Mouse (Mus musculus): Measurements from ENCODE around the gene Hoxd9. TPM values are rescaled to one million over a fixed set of nuclear protein-coding genes. Genes with fewer than 3 reads are reported as not detected.

The Hoxd9 gene
- polyA plus RNA-seq, 1 experiment = not detected

GRCm38 (mm10) chr2:74706393-74706960, 8.9 kb downstream of the Hoxd9 start:
- TF ChIP-seq GATA1 (IDR thresholded peaks at IDR 0.05; ENCODE audit: low read length) (no peak), TAL1 (IDR thresholded peaks at IDR 0.05; ENCODE audit: low read length) (no peak)
- H3K4me1 ChIP-seq (ENCODE audit: control insufficient read depth) = no peaks in the 10 kb centered on the region
- no peaks in the 10 kb centered on the region for H3K36me3 ChIP-seq (ENCODE audit: control insufficient read depth)
- no peak overlapping the region for H3K4me3 ChIP-seq (replicated peaks)
- peaks cover 100% of the 10 kb centered on the region for H3K27me3 ChIP-seq (ENCODE audit: control insufficient read depth)
- H3K9me3 ChIP-seq (ENCODE audit: control insufficient read depth, low read length) = no peaks in the 10 kb centered on the region; the same call in 1 of the 2 replicates

- no peaks in the 10 kb centered on the region for H3K36me3 ChIP-seq (ENCODE audit: control insufficient read depth)
- H3K4me1 ChIP-seq (ENCODE audit: control insufficient read depth) = no peaks in the 10 kb centered on the region
- H3K9me3 ChIP-seq (ENCODE audit: control insufficient read depth, low read length) = no peaks in the 10 kb centered on the region; the same call in 1 of the 2 replicates
- no peak for TF ChIP-seq TAL1 (IDR thresholded peaks at IDR 0.05; ENCODE audit: low read length)
- TF ChIP-seq GATA1 (IDR thresholded peaks at IDR 0.05; ENCODE audit: low read length) = no peak
- peaks cover 100% of the 10 kb centered on the region for H3K27me3 ChIP-seq (ENCODE audit: control insufficient read depth)
- no peak overlapping the region for H3K4me3 ChIP-seq (replicated peaks)
These were observed 10.1 kb downstream of the Hoxd9 start for GRCm38 (mm10) chr2:74707599-74707998.

GRCm38 (mm10) chr2:74708676-74709075, 11.1 kb downstream of the Hoxd9 start:
- H3K9me3 ChIP-seq (ENCODE audit: control insufficient read depth, low read length) = no peaks in the 10 kb centered on the region; the same call in 1 of the 2 replicates
- peaks cover 100% of the 10 kb centered on the region for H3K27me3 ChIP-seq (ENCODE audit: control insufficient read depth)
- no peaks in the 10 kb centered on the region for H3K4me1 ChIP-seq (ENCODE audit: control insufficient read depth)
- no peak overlapping the region for H3K4me3 ChIP-seq (replicated peaks)
- H3K36me3 ChIP-seq (ENCODE audit: control insufficient read depth) = no peaks in the 10 kb centered on the region
- no peak for TF ChIP-seq TAL1 (IDR thresholded peaks at IDR 0.05; ENCODE audit: low read length)
- no peak for TF ChIP-seq GATA1 (IDR thresholded peaks at IDR 0.05; ENCODE audit: low read length)

GRCm38 (mm10) chr2:74709465-74710419, 12.2 kb downstream of the Hoxd9 start:
- TF ChIP-seq GATA1 (IDR thresholded peaks at IDR 0.05; ENCODE audit: low read length) (no peak), TAL1 (IDR thresholded peaks at IDR 0.05; ENCODE audit: low read length) (no peak)
- Histone ChIP-seq H3K36me3 (ENCODE audit: control insufficient read depth) (no peaks in the 10 kb centered on the region), H3K4me1 (ENCODE audit: control insufficient read depth) (no peaks in the 10 kb centered on the region), H3K27me3 (ENCODE audit: control insufficient read depth) (peaks cover 100% of the 10 kb centered on the region), H3K9me3 (ENCODE audit: control insufficient read depth, low read length) (no peaks in the 10 kb centered on the region; the same call in 1 of the 2 replicates), H3K4me3 (replicated peaks) (no peak overlapping the region)

- Histone ChIP-seq H3K36me3 (ENCODE audit: control insufficient read depth) (no peaks in the 10 kb centered on the region), H3K9me3 (ENCODE audit: control insufficient read depth, low read length) (no peaks in the 10 kb centered on the region), H3K4me1 (ENCODE audit: control insufficient read depth) (peaks cover 1% of the 10 kb centered on the region; the same call in 1 of the 2 replicates), H3K4me3 (replicated peaks) (no peak overlapping the region), H3K27me3 (ENCODE audit: control insufficient read depth) (peaks cover 100% of the 10 kb centered on the region)
- no peak for TF ChIP-seq TAL1 (IDR thresholded peaks at IDR 0.05; ENCODE audit: low read length)
- no peak for TF ChIP-seq GATA1 (IDR thresholded peaks at IDR 0.05; ENCODE audit: low read length)
These were observed 13.5 kb downstream of the Hoxd9 start for GRCm38 (mm10) chr2:74710929-74711543.

GRCm38 (mm10) chr2:74711721-74712621, 14.4 kb downstream of the Hoxd9 start, which contains the start of the genes Hoxd3 and Hoxd4:
Gene Hoxd3, plus strand, starts transcription at chr2:74711927.
Gene Hoxd4, plus strand, starts transcription at chr2:74711929.
- Histone ChIP-seq H3K4me1 (ENCODE audit: control insufficient read depth) (peaks cover 1% of the 10 kb centered on the region; the same call in 1 of the 2 replicates), H3K27me3 (ENCODE audit: control insufficient read depth) (peaks cover 98% of the 10 kb centered on the region), H3K36me3 (ENCODE audit: control insufficient read depth) (no peaks in the 10 kb centered on the region), H3K9me3 (ENCODE audit: control insufficient read depth, low read length) (no peaks in the 10 kb centered on the region), H3K4me3 (replicated peaks) (no peak within 1 kb of the TSS)
- TF ChIP-seq TAL1 (IDR thresholded peaks at IDR 0.05; ENCODE audit: low read length) (no peak), GATA1 (IDR thresholded peaks at IDR 0.05; ENCODE audit: low read length) (no peak)

- no peaks in the 10 kb centered on the region for H3K36me3 ChIP-seq (ENCODE audit: control insufficient read depth)
- no peak for TF ChIP-seq GATA1 (IDR thresholded peaks at IDR 0.05; ENCODE audit: low read length)
- TF ChIP-seq TAL1 (IDR thresholded peaks at IDR 0.05; ENCODE audit: low read length) = no peak
These were observed 16.0 kb downstream of the Hoxd9 start for GRCm38 (mm10) chr2:74713239-74714150.

More at GRCm38 (mm10) chr2:74713239-74714150, 16.0 kb downstream of the Hoxd9 start:
- peaks cover 93% of the 10 kb centered on the region for H3K27me3 ChIP-seq (ENCODE audit: control insufficient read depth)
- H3K9me3 ChIP-seq (ENCODE audit: control insufficient read depth, low read length) = no peaks in the 10 kb centered on the region
- H3K4me3 ChIP-seq (replicated peaks) = no peak overlapping the region
- H3K4me1 ChIP-seq (ENCODE audit: control insufficient read depth) = peaks cover 1% of the 10 kb centered on the region; the same call in 1 of the 2 replicates
